Mouse (Mus musculus): Measurements from ENCODE around the gene Pkd1l2.

Pkd1l2 gene

GRCm38 (mm10) chr8:117082399-117082872 is at the start of gene Pkd1l2:
Gene Pkd1l2 (minus strand): TSS chr8:117082449.
- no peak for DNase-seq

GRCm38 (mm10) chr8:117127063-117127462 is 44.8 kb upstream of the Pkd1l2 start:
- no peak for DNase-seq

GRCm38 (mm10) chr8:117126411-117126810 is 44.2 kb upstream of the Pkd1l2 start:
- DNase-seq = no peak

- no peak for DNase-seq
Measured at GRCm38 (mm10) chr8:117125854-117126253, 43.6 kb upstream of the Pkd1l2 start.

- no peak for DNase-seq
Measured at GRCm38 (mm10) chr8:117123850-117124633, 41.8 kb upstream of the Pkd1l2 start.

- DNase-seq = no peak
Measured at GRCm38 (mm10) chr8:117121277-117121676, 39.0 kb upstream of the Pkd1l2 start.

GRCm38 (mm10) chr8:117118409-117118808 is 36.2 kb upstream of the Pkd1l2 start:
- DNase-seq = no peak

- no peak for DNase-seq
Measured at GRCm38 (mm10) chr8:117116534-117116933, 34.3 kb upstream of the Pkd1l2 start.

GRCm38 (mm10) chr8:117115676-117116446 is 33.6 kb upstream of the Pkd1l2 start:
- peak; percentile 31 for DNase-seq

- no peak for DNase-seq
Measured at GRCm38 (mm10) chr8:117115094-117115493, 32.8 kb upstream of the Pkd1l2 start.

GRCm38 (mm10) chr8:117112261-117112660 is 30.0 kb upstream of the Pkd1l2 start:
- no peak for DNase-seq

GRCm38 (mm10) chr8:117111641-117112040 is 29.4 kb upstream of the Pkd1l2 start:
- no peak for DNase-seq

GRCm38 (mm10) chr8:117109801-117110390 is 27.6 kb upstream of the Pkd1l2 start:
- peak; percentile 61 for DNase-seq

GRCm38 (mm10) chr8:117109018-117109711 is 26.9 kb upstream of the Pkd1l2 start:
- DNase-seq = no peak

GRCm38 (mm10) chr8:117107533-117107932 is 25.3 kb upstream of the Pkd1l2 start:
- DNase-seq = peak; percentile 74

GRCm38 (mm10) chr8:117097564-117098191 is 15.4 kb upstream of the Pkd1l2 start:
- no peak for DNase-seq

GRCm38 (mm10) chr8:117097051-117097563 is 14.9 kb upstream of the Pkd1l2 start:
- DNase-seq = no peak

- peak; percentile 44 for DNase-seq
Measured at GRCm38 (mm10) chr8:117095647-117096046, 13.4 kb upstream of the Pkd1l2 start, which contains the start of gene Bco1. Gene Bco1 (plus strand): TSS chr8:117095854.

GRCm38 (mm10) chr8:117094053-117094452 is 11.8 kb upstream of the Pkd1l2 start:
- no peak for DNase-seq

- DNase-seq = no peak
Measured at GRCm38 (mm10) chr8:117089802-117090201, 7.6 kb upstream of the Pkd1l2 start.

- DNase-seq = no peak
Measured at GRCm38 (mm10) chr8:117087036-117087435, 4.8 kb upstream of the Pkd1l2 start.

- DNase-seq = no peak
Measured at GRCm38 (mm10) chr8:117085521-117085920, 3.3 kb upstream of the Pkd1l2 start.

Measured in embryo, embryonic 11 days (tissue).